Mouse (Mus musculus) kidney, adult 10 weeks (tissue): ENCODE results near the gene Sestd1. TPM values are rescaled to one million over a fixed set of nuclear protein-coding genes. Genes with fewer than 3 reads are reported as not detected.

Experiments used
- polyA plus RNA-seq: library from polyadenylated mRNA; stranded (reverse); fragments of 350-450 nt; fragmentation: Illumina TruSeq; extraction: RNeasy Lipid Tissue Mini Kit (QIAGEN cat#74804); gene quantifications from one replicate; pipeline ENCODE4 v1.2.3, GENCODE M21; 2014; ENCODE audit warnings: low read depth, low replicate concordance

Gene Sestd1
- 69.0 TPM for polyA plus RNA-seq

DNA sequence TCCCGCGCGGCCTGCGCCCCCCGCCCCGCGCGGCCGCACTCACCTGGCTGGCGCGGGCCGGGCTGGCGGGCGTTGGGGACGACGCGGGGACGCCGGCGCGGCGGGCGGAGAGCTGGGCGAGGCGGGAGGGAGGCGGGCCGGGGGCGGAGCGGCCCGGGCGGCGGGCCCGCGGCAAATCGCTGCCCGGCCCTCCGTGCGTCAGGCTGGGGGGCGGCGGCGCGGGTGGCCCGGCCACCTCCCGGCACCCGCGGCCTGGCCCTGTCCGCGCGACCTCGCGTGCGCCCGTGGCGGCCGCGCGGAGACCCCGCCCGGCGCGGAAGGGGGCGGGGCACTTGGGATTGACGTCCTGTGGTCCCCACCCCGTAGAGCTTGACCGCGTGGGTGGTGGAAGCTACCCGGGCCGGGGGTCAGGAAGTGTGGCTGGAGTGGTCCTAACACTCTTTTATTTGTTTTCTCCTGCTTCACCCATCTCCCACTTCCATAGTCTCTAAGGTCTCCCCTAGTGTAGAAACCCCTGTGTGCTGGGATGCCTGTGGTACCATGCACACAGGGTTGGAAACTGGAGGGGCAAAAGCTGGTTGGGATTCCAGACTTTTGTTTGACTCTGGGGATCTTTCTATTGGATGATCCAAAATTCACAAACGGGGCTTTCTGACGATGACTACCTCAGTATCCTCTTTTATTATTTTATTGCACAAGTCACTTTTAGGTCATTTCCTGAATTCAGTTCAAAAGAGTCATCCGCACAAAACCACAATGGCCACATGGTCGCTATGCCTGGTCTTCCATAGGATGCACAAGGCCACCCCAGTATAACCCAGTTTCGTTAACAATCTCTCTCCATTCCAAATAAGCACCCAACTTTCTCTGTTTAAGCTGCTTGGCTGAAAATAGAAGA lies at the start of gene Sestd1:
Gene Sestd1, minus strand, starts transcription at position 81 of the 898 bp plus-strand sequence.

DNA sequence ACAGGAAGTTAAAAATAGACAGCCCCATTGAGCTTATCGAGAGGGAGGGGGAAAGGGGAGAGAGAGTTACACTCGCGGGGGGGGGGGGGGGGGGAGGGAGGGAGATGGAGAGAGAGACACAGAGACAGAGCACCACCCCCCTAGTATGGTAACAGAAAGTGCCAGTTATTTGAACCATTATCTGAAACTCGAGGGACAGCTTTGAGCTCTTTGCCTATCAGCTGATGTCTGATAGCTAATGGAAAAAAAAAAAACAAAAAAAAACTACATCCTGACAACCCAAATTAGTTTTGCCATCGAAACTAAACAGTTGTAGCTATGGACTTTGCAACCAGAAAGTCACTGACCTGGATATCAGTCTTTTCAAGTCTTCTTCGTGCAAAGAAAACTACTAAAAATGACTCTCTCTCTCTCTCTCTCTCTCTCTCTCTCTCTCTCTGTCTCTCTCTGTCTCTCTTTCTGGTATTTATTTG lies 109.7 kb downstream of the Sestd1 start, which contains the start of gene Ccdc141:
Gene Ccdc141, minus strand, starts transcription at position 4 of the 473 bp plus-strand sequence.

Other genes starting within 250 kb of the Sestd1 start
- gene Ccdc141, start 110.0 kb downstream of the Sestd1 start, polyA plus RNA-seq = 47.2 TPM